Mouse (Mus musculus) limb, embryonic 10.5 days (tissue): ENCODE measurements at regions not wholly inside any gene's neighbourhood (a gene's known extent, or its start where the extent isn't known, plus 50 kb on each side); places are given as distances from the start of the nearest gene placed in this dataset.

Experiments
- DNase-seq: peaks from one replicate; pipeline ENCODE4 v3.0.0-alpha.2; 2017; ENCODE audit warnings: low spot score
- H3K27ac ChIP-seq: fragments of 300-500 bp; sonication (generic); 2 replicates; pipeline ENCODE4 v1.5.1; 2016; ENCODE audit warnings: mild to moderate bottlenecking
- H3K27me3 ChIP-seq: fragments of 300-500 bp; sonication (generic); 2 replicates; pipeline ENCODE4 v1.6.1; 2016; ENCODE audit warnings: low read depth, mild to moderate bottlenecking; ENCODE audit not compliant: poor library complexity, severe bottlenecking
- H3K36me3 ChIP-seq: fragments of 300-500 bp; sonication (generic); 2 replicates; pipeline ENCODE4 v1.6.1; 2016; ENCODE audit warnings: mild to moderate bottlenecking, moderate library complexity
- H3K4me1 ChIP-seq: fragments of 300-500 bp; sonication (generic); 2 replicates; pipeline ENCODE4 v1.6.1; 2016
- H3K4me3 ChIP-seq: fragments of 300-500 bp; sonication (generic); 2 replicates; pipeline ENCODE4 v1.5.1; 2016; ENCODE audit warnings: mild to moderate bottlenecking, moderate library complexity
- H3K9me3 ChIP-seq: fragments of 300-500 bp; sonication (generic); replicated peaks from 2 replicates; pipeline ENCODE4 v1.6.1; 2016; ENCODE audit warnings: mild to moderate bottlenecking
- WGBS: fragments of 180-500 bp; shearing (Covaris S2); methylation state at CpG from one replicate; pipeline ENCODE4 v1.1.7; 2016; 5-methylcytosine and 5-hydroxymethylcytosine counted together

DNA sequence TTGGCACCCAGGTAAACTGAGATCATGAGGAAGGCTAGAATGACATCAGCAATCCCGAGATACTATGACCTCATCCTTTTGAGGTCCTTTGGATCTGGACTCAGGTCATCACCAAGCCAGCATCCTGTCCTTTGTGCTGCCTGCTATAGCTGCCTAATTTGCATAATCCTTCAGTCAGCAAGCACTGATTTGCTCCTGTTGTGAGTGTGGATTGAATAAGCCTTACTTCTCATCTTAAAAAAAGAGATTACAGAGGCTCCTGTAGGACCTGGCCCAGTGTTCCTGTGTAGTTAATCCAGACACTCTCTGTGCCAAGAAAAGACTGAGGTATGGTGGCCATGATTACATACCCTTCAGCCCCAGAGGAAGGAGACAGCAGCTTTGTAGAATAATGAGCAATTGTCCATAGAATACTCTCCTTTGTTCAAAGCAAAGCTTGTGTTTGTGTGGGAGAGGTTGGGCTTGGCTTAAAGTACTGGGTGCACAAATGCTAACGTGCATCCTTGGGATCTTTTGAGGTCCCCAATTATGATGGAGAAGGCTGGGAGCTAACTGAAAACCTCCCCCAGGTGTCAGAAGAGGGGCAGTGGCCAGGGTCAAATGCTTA is 50.4 kb upstream of the Sorl1 start:
- Histone ChIP-seq H3K4me1 (no peaks in the 10 kb centered on the region), H3K4me3 (no peak overlapping the region), H3K36me3 (no peaks in the 10 kb centered on the region), H3K27ac (no peak overlapping the region), H3K9me3 (no peaks in the 10 kb centered on the region), H3K27me3 (no peaks in the 10 kb centered on the region)
- WGBS, result 67% methylated on average over 2 of the region's 2 CpGs
- no peak for DNase-seq
